Mouse (Mus musculus) erythroblast, embryonic 14.5 days (primary cell): Measurements from ENCODE around the gene Traf4.

Experiments used
- GATA1 ChIP-seq: IDR thresholded peaks from 2 replicates; pipeline ENCODE4 v1.6.1; 2012; ENCODE audit warnings: low read length, inconsistent platforms, mixed read lengths
- TAL1 ChIP-seq: IDR thresholded peaks from 3 replicates; pipeline ENCODE4 v1.6.1; 2012; ENCODE audit warnings: low read length, inconsistent platforms, mixed read lengths

DNA sequence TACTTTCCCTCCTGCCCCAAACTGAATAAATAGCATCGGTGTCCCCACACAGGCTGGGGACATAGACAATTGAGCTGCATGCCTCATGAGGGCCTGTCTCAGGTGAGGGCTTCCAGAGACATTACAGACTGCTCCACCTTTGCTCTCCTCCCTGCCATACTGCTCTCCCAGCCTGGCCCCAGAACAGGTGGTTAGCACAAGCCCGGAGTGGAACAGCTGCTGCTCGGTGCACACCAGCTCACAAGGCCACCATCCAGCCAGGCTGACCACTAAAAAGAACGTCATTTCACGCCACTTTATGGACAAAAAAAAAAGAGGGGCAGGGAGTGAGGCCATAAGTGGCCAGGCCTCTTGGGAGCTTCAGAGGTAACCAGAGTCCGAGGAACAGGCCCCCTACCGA, 41.8 kb upstream of the Traf4 start:
- TF ChIP-seq TAL1, result no peak
- no peak for TF ChIP-seq GATA1
